Mouse (Mus musculus): ENCODE results near the gene Arfrp1. TPM values are rescaled to one million over a fixed set of nuclear protein-coding genes. Genes with fewer than 3 reads are reported as not detected.

Gene Arfrp1
- polyA plus RNA-seq, 1 experiment from 2014 or later: 54.1 TPM

DNA sequence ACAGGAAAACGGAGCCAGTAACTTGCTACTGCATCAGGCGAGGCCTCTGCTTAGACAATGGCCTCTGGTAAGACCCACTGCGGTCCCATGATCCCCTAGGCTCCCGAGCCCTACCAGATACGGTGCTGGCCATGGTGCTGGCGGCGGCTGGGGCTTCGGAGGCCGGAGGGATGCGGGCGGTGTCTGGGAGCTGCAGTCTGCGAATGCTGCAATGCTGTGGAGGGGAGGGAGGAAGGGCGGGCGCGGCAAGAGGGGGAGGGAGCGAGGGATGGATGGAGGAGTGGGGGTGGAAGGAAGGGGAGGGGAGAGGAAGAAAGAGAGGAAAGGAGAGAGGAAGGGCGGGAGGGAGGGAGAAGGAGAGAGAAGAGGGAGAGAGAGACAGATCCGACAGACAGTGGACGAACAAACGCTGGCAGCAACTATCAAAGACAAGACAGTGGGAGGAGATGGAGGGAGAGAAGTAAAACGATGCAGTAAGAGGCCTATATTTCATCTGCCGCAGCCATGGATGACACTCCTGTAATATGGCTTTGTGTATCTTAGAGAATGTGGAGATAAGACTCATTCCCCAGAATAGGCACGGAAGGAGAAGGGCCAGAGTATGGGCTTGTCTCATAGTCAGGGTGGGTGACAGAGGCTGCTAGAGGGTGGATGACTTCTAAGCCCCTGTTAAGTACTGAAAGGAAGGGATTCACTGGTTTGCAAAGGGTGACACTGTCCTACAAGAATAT is 51.0 kb downstream of the Arfrp1 start, which contains the start of gene Stmn3:
Gene Stmn3 (minus strand): TSS at position 421 of the 731 bp plus-strand sequence.
- no peaks in the 10 kb centered on the region for H3K4me1 ChIP-seq (ENCODE audit: insufficient read depth)
- H3K36me3 ChIP-seq (ENCODE audit: insufficient read depth): no peaks in the 10 kb centered on the region
- no peak within 1 kb of the TSS for H3K27ac ChIP-seq (ENCODE audit: low read depth)
- no peak within 1 kb of the TSS for H3K9ac ChIP-seq
- peak within 1 kb of the TSS; percentile 8; the same call in 1 of the 2 replicates for H3K4me3 ChIP-seq (ENCODE audit: low read depth, low read length)
- H3K9me3 ChIP-seq (ENCODE audit: low read depth, low read length): no peaks in the 10 kb centered on the region
- peak within 1 kb of the TSS; percentile 40; the same call in 1 of the 2 replicates for H3K4me2 ChIP-seq
- WGBS: 4% methylated on average over 23 of the region's 23 CpGs
- DNase-seq (peak; percentile 82), ATAC-seq (ENCODE audit: insufficient read depth) (peak; percentile 69)
- TF ChIP-seq CTCF (IDR thresholded peaks at IDR 0.05; ENCODE audit: low read depth): no peak
- H3K27me3 ChIP-seq (ENCODE audit: insufficient read depth, low read length): peaks cover 34% of the 10 kb centered on the region

DNA sequence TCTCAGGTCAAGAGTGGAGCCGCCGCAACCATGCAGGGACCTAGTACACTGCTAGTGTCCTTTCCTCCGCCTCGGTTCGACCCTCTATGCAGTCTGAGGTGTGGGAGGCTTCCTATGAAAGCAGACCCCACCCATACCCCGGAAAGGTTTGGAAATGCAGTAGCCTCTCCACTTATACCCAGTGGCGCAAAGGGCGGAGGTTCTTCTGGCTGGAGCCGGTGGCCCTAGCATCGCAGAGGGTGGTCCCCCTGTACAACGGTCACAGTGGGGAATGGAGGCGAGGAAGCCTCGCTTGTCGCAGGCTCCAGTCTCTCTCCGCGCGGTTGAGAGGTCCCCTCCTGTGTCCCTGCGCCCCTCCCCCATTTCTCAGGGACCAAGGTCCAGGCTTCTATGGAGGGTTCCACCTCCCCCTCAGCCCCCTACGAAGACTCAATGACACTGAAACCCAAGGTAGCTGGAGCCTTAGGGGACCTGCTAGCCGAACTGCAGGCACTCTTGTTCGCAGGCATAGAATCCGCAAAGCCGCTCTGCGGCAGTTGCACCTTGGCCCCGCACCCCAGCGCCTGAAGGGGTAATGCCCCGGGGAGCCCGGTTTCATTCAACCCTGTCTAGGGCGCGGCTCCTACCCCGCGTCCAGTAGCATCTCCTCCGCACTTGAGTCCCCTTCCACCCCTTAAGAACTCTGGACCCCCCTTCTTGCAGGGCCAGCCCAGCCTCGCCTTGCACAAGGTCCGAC is 51.7 kb downstream of the Arfrp1 start:
- H3K9me3 ChIP-seq (ENCODE audit: low read depth, low read length): no peaks in the 10 kb centered on the region
- no peak for TF ChIP-seq CTCF (IDR thresholded peaks at IDR 0.05; ENCODE audit: low read depth)
- no peak for DNase-seq
- H3K4me3 ChIP-seq (ENCODE audit: low read depth, low read length): peak overlapping the region; percentile 8; the same call in 1 of the 2 replicates
- peak overlapping the region; percentile 40; the same call in 1 of the 2 replicates for H3K4me2 ChIP-seq
- H3K27ac ChIP-seq (ENCODE audit: low read depth): no peak overlapping the region
- WGBS: 4% methylated on average over 35 of the region's 35 CpGs
- no peak overlapping the region for H3K9ac ChIP-seq
- ATAC-seq (ENCODE audit: insufficient read depth): peak; percentile 47; the same call in 1 of the 2 replicates
- H3K27me3 ChIP-seq (ENCODE audit: insufficient read depth, low read length): peaks cover 34% of the 10 kb centered on the region
- H3K36me3 ChIP-seq (ENCODE audit: insufficient read depth): no peaks in the 10 kb centered on the region
- H3K4me1 ChIP-seq (ENCODE audit: insufficient read depth): no peaks in the 10 kb centered on the region

DNA sequence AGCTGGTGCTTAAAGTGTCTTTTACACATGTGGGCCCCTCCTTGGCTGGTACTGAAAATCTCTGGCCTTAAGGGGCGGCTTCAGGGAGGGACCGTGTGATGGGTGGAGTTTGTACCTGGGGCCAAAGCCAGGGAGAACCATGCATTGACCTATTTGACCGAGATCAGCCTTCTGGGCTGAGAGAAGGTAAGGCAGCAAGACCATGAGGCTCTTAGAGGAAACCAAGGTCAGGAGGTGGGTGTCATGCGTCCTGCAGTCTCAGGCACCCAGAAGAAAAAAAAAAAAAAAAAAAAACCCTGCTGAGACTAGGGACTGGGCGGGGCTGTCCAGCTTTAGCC is 52.2 kb downstream of the Arfrp1 start:
- no peak for DNase-seq
- Histone ChIP-seq H3K4me3 (ENCODE audit: low read depth, low read length) (no peak overlapping the region), H3K36me3 (ENCODE audit: insufficient read depth) (no peaks in the 10 kb centered on the region), H3K27me3 (ENCODE audit: insufficient read depth, low read length) (peaks cover 34% of the 10 kb centered on the region), H3K9ac (no peak overlapping the region), H3K27ac (ENCODE audit: low read depth) (no peak overlapping the region), H3K9me3 (ENCODE audit: low read depth, low read length) (no peaks in the 10 kb centered on the region), H3K4me2 (no peak overlapping the region), H3K4me1 (ENCODE audit: insufficient read depth) (no peaks in the 10 kb centered on the region)
- TF ChIP-seq CTCF (IDR thresholded peaks at IDR 0.05; ENCODE audit: low read depth): no peak
- 7% methylated on average over 5 of the region's 5 CpGs for WGBS
- no peak for ATAC-seq (ENCODE audit: insufficient read depth)

DNA sequence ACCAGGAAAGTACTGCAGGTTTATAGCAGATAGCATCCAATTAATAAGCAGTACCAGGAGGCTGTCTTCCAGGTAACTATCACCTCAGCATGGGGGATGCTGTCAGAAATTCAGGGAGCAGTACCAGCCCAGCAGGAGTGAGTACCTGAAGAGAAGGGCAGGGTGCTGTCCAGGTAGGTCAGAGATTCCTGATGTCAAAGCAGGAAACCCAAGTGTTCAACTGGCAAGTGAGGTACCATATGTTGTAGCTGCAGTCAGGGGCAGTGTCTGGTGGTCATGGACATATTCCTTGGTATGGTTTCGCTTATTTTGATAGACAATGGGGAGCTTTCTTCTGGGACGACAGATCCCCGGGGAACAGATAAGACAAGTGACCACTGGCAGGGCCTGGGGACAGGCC is 52.8 kb downstream of the Arfrp1 start:
- Histone ChIP-seq H3K9me3 (ENCODE audit: low read depth, low read length) (no peaks in the 10 kb centered on the region), H3K27ac (ENCODE audit: low read depth) (no peak overlapping the region), H3K36me3 (ENCODE audit: insufficient read depth) (no peaks in the 10 kb centered on the region), H3K4me3 (ENCODE audit: low read depth, low read length) (no peak overlapping the region), H3K9ac (no peak overlapping the region), H3K4me2 (no peak overlapping the region), H3K27me3 (ENCODE audit: insufficient read depth, low read length) (peaks cover 34% of the 10 kb centered on the region), H3K4me1 (ENCODE audit: insufficient read depth) (no peaks in the 10 kb centered on the region)
- 62% methylated on average over 3 of the region's 3 CpGs for WGBS
- ATAC-seq (ENCODE audit: insufficient read depth) (no peak), DNase-seq (no peak)
- TF ChIP-seq CTCF (IDR thresholded peaks at IDR 0.05; ENCODE audit: low read depth): no peak

Other genes starting within 250 kb of the Arfrp1 start
- 0.05 TPM in 2 replicates for gene Kcnq2, start 230.1 kb downstream of the Arfrp1 start, polyA plus RNA-seq (2014; fragmentation: Nextera tagmentation; extraction: Ambion mirVana)
- gene Eef1a2, start 208.4 kb downstream of the Arfrp1 start, polyA plus RNA-seq (2014; fragmentation: Nextera tagmentation; extraction: Ambion mirVana): 0.35 TPM in 1 of 2 replicates, not detected in the other
- gene Ppdpf, start 178.2 kb downstream of the Arfrp1 start, polyA plus RNA-seq (2014; fragmentation: Nextera tagmentation; extraction: Ambion mirVana): 333 and 364 TPM in 2 replicates
- gene Ptk6, start 162.6 kb downstream of the Arfrp1 start, polyA plus RNA-seq (2014; fragmentation: Nextera tagmentation; extraction: Ambion mirVana): 0.12 TPM in 1 of 2 replicates, not detected in the other
- gene Srms, start 152.2 kb downstream of the Arfrp1 start, polyA plus RNA-seq (2014; fragmentation: Nextera tagmentation; extraction: Ambion mirVana): 0.16 and 0.22 TPM in 2 replicates
- 0.21 and 0.27 TPM in 2 replicates for gene Fndc11, start 145.4 kb downstream of the Arfrp1 start, polyA plus RNA-seq (2014; fragmentation: Nextera tagmentation; extraction: Ambion mirVana)
- 2.5 and 3.0 TPM in 2 replicates for gene Helz2, start 123.4 kb downstream of the Arfrp1 start, polyA plus RNA-seq (2014; fragmentation: Nextera tagmentation; extraction: Ambion mirVana)
- gene Gmeb2, start 77.4 kb downstream of the Arfrp1 start, polyA plus RNA-seq (2014; fragmentation: Nextera tagmentation; extraction: Ambion mirVana): 18.0 and 21.2 TPM in 2 replicates
- gene Stmn3, start 50.9 kb downstream of the Arfrp1 start, polyA plus RNA-seq (2014; fragmentation: Nextera tagmentation; extraction: Ambion mirVana): 1.6 and 2.5 TPM in 2 replicates
- 67.0 and 70.3 TPM in 2 replicates for gene Rtel1, start 45.7 kb downstream of the Arfrp1 start, polyA plus RNA-seq (2014; fragmentation: Nextera tagmentation; extraction: Ambion mirVana)
- 35.7 and 41.1 TPM in 2 replicates for gene Zgpat, start 476 bp downstream of the Arfrp1 start, polyA plus RNA-seq (2014; fragmentation: Nextera tagmentation; extraction: Ambion mirVana)
- gene Lime1, start 14.7 kb upstream of the Arfrp1 start, polyA plus RNA-seq (2014; fragmentation: Nextera tagmentation; extraction: Ambion mirVana): 19.6 and 26.6 TPM in 2 replicates
- gene Zbtb46, start 94.0 kb upstream of the Arfrp1 start, polyA plus RNA-seq (2014; fragmentation: Nextera tagmentation; extraction: Ambion mirVana): 14.6 and 15.6 TPM in 2 replicates
- gene Abhd16b, start 127.8 kb upstream of the Arfrp1 start, polyA plus RNA-seq (2014; fragmentation: Nextera tagmentation; extraction: Ambion mirVana): 0.13 and 0.24 TPM in 2 replicates
- 160 and 165 TPM in 2 replicates for gene Tpd52l2, start 131.7 kb upstream of the Arfrp1 start, polyA plus RNA-seq (2014; fragmentation: Nextera tagmentation; extraction: Ambion mirVana)
- 79.4 and 81.3 TPM in 2 replicates for gene Dnajc5, start 155.1 kb upstream of the Arfrp1 start, polyA plus RNA-seq (2014; fragmentation: Nextera tagmentation; extraction: Ambion mirVana)
- 36.9 and 38.3 TPM in 2 replicates for gene Uckl1, start 219.5 kb upstream of the Arfrp1 start, polyA plus RNA-seq (2014; fragmentation: Nextera tagmentation; extraction: Ambion mirVana)
- gene Prpf6, start 226.5 kb upstream of the Arfrp1 start, polyA plus RNA-seq (2014; fragmentation: Nextera tagmentation; extraction: Ambion mirVana): 58.8 and 59.6 TPM in 2 replicates
- gene Zfp512b, start 227.4 kb upstream of the Arfrp1 start, polyA plus RNA-seq (2014; fragmentation: Nextera tagmentation; extraction: Ambion mirVana): 52.5 and 58.6 TPM in 2 replicates
- 23.2 and 27.8 TPM in 2 replicates for gene Samd10, start 233.8 kb upstream of the Arfrp1 start, polyA plus RNA-seq (2014; fragmentation: Nextera tagmentation; extraction: Ambion mirVana)

All from lung, embryonic 14.5 days (tissue).